Mouse (Mus musculus) midbrain, embryonic 11.5 days (tissue): ENCODE data around the gene Sbf1. TPM values are rescaled to one million over a fixed set of nuclear protein-coding genes. Genes with fewer than 3 reads are reported as not detected.

Experiments used
- ATAC-seq: fragments of 200-750 bp; cut with Nextera tagmentation; 2 replicates; pipeline ENCODE4 v1.8.0; 2017; ENCODE audit warnings: moderate TSS enrichment, moderate library complexity; ENCODE audit not compliant: low FRiP score
- DNase-seq: peaks from one replicate; pipeline ENCODE4 v3.0.0; 2015; ENCODE audit warnings: low spot score; ENCODE audit errors: missing footprints
- H3K27ac ChIP-seq: fragments of 300-500 bp; sonication (generic); 2 replicates; pipeline ENCODE4 v1.5.1; 2014; ENCODE audit warnings: low read depth, low read length
- H3K27me3 ChIP-seq: fragments of 300-500 bp; sonication (generic); 2 replicates; pipeline ENCODE4 v1.6.1; 2014; ENCODE audit warnings: mild to moderate bottlenecking, low read length, moderate library complexity, mixed read lengths; ENCODE audit not compliant: control insufficient read depth, insufficient read depth
- H3K36me3 ChIP-seq: fragments of 300-500 bp; sonication (generic); 2 replicates; pipeline ENCODE4 v1.6.1; 2014; ENCODE audit warnings: mild to moderate bottlenecking, low read length, moderate library complexity, mixed read lengths; ENCODE audit not compliant: control insufficient read depth, insufficient read depth
- H3K4me1 ChIP-seq: fragments of 300-500 bp; sonication (generic); 2 replicates; pipeline ENCODE4 v1.6.1; 2014; ENCODE audit warnings: low read length; ENCODE audit not compliant: control insufficient read depth, insufficient read depth
- H3K4me2 ChIP-seq: fragments of 300-500 bp; sonication (generic); 2 replicates; pipeline ENCODE4 v1.6.1; 2014; ENCODE audit warnings: mild to moderate bottlenecking, moderate library complexity
- H3K4me3 ChIP-seq: fragments of 300-500 bp; sonication (generic); 2 replicates; pipeline ENCODE4 v1.5.1; 2014; ENCODE audit warnings: low read depth, low read length
- H3K9ac ChIP-seq: fragments of 300-500 bp; sonication (generic); 2 replicates; pipeline ENCODE4 v1.6.1; 2014; ENCODE audit warnings: low read length
- H3K9me3 ChIP-seq: fragments of 300-500 bp; sonication (generic); 2 replicates; pipeline ENCODE4 v1.6.1; 2016; ENCODE audit warnings: low read length; ENCODE audit not compliant: control insufficient read depth
- WGBS: fragments of 180-500 bp; shearing (Covaris S2); extraction: QIAGEN DNeasy Blood & Tissue Kit; methylation state at CpG from one replicate; pipeline ENCODE4 v1.1.7; 2014; 5-methylcytosine and 5-hydroxymethylcytosine counted together
- polyA plus RNA-seq: library from polyadenylated mRNA; unstranded; fragments of >200 nt; fragmentation: Nextera tagmentation; extraction: Ambion mirVana; gene quantifications from 2 replicates; pipeline ENCODE4 v1.2.1, GENCODE M21; 2014

Sbf1 gene
- polyA plus RNA-seq, 1 experiment from 2014 or later, result 53.3 TPM

DNA sequence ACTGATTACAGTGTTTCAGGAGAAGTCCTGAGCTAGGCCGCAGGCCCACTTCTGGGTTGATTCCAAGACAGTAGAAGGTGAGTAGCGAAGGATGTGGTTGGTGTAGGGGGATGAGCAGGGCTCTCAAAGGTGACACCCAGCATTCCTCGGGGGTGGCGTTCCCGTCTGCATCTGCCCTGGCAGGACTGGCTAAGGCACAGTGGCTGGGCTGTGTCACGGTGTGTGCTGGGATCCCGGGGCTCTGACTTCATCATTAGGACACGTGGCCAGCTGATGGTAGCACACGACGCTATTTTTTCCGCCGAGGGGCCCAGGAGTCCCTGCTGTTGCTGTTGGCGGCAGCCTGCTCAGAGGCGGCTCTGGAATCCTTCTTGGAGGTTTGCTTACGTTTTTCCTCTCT is 36.2 kb upstream of the Sbf1 start:
- no peak overlapping the region for H3K4me2 ChIP-seq
- DNase-seq, result peak; percentile 60
- H3K4me3 ChIP-seq, result no peak overlapping the region
- WGBS, result 88% methylated on average over 15 of the region's 15 CpGs
- no peak overlapping the region for H3K9ac ChIP-seq
- peaks cover 19% of the 10 kb centered on the region for H3K36me3 ChIP-seq
- no peak overlapping the region for H3K27ac ChIP-seq
- no peak for ATAC-seq
- no peaks in the 10 kb centered on the region for H3K9me3 ChIP-seq
- peaks cover 9% of the 10 kb centered on the region for H3K4me1 ChIP-seq
- H3K27me3 ChIP-seq, result no peaks in the 10 kb centered on the region

DNA sequence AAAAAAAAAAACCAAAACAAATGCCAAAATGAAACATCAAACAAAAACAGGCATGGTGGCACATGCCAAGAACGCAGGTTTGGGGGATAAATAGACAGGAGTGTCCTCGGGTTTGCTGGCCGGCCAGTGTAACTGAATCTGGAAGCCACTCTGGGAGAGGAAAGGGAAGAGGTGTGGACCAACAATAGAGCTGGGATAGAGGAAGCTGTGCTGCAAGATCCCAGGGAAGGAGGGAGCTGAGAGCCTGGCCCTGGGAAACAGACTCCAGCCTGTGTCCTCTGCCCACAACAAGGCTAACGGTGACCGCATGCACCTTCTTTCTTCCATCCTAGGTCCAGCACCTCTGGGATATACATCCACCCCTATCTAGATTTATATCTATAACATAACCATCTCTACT is 35.3 kb upstream of the Sbf1 start:
- DNase-seq (no peak), ATAC-seq (no peak)
- Histone ChIP-seq H3K27ac (no peak overlapping the region), H3K4me1 (peaks cover 9% of the 10 kb centered on the region), H3K4me2 (no peak overlapping the region), H3K36me3 (peaks cover 19% of the 10 kb centered on the region), H3K27me3 (no peaks in the 10 kb centered on the region), H3K4me3 (no peak overlapping the region), H3K9me3 (no peaks in the 10 kb centered on the region), H3K9ac (no peak overlapping the region)
- WGBS, result 89% methylated on average over 5 of the region's 5 CpGs

DNA sequence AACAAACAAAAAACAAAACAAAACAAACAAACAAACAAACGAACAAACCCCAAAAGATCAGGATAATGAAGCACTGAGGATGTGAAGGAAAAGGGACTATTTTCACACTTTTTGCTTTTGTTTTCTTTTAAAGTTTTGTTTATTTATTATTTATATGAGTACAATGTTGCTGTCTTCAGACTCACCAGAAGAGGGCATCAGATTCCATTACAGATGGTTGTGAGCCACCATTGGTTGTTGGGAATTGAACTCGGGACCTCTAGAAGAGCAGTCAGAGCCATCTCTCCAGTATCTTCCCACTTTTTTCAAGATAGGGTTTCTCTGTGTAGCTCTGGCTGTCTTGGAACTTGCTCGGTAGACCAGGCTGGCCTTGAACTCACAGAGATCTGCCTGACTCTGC is 28.2 kb upstream of the Sbf1 start:
- no peaks in the 10 kb centered on the region for H3K9me3 ChIP-seq
- no peak overlapping the region for H3K27ac ChIP-seq
- no peaks in the 10 kb centered on the region for H3K4me1 ChIP-seq
- H3K4me3 ChIP-seq, result no peak overlapping the region
- 86% methylated on average over 3 of the region's 3 CpGs for WGBS
- no peaks in the 10 kb centered on the region for H3K27me3 ChIP-seq
- ATAC-seq (no peak), DNase-seq (no peak)
- no peak overlapping the region for H3K4me2 ChIP-seq
- H3K9ac ChIP-seq, result no peak overlapping the region
- no peaks in the 10 kb centered on the region for H3K36me3 ChIP-seq

DNA sequence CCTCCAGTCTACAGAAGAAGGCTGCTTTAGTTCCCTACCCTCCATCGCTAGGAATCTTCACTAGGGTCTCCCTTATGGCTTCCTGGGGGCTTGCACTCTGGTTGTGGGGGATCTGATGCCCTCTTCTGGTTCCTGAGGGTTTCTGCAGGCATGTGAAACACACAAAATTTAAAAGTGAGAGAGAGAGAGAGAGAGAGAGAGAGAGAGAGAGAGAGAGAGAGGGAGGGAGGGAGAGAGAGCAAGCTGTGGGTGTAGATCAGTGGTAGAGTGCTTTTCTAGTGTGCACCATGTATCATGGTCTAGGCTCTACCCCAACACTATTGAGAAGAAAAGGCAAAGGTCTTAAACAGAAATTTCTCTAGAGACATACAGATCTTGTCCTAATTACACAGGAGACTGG is 26.6 kb upstream of the Sbf1 start:
- no peaks in the 10 kb centered on the region for H3K4me1 ChIP-seq
- H3K4me2 ChIP-seq, result no peak overlapping the region
- H3K36me3 ChIP-seq, result no peaks in the 10 kb centered on the region
- WGBS, result 70% methylated on average over 1 of the region's 1 CpGs
- ATAC-seq, result no peak
- no peak overlapping the region for H3K4me3 ChIP-seq
- no peaks in the 10 kb centered on the region for H3K27me3 ChIP-seq
- H3K9ac ChIP-seq, result no peak overlapping the region
- DNase-seq, result no peak
- H3K9me3 ChIP-seq, result no peaks in the 10 kb centered on the region
- no peak overlapping the region for H3K27ac ChIP-seq

DNA sequence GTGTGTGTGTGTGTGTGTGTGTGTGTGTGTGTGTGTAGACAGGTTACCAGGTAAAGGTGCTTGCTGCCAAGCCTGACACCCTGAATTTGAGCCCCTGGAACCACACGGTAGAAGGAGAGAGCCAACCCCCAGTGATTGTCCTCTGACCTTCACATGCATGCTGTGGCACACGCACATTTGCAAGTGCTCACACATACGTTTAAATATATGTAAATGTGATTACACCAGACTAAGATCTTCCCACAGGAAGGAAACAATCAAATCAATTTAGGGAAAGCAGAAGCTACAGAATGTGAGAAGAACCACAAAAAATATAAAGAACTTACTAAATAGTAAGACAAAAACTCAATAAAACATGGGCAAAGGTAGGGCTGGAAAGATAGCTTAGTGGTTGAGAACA is 25.0 kb upstream of the Sbf1 start:
- DNase-seq, result no peak
- Histone ChIP-seq H3K4me3 (no peak overlapping the region), H3K4me1 (no peaks in the 10 kb centered on the region), H3K27ac (no peak overlapping the region), H3K9me3 (no peaks in the 10 kb centered on the region), H3K4me2 (no peak overlapping the region), H3K9ac (no peak overlapping the region), H3K27me3 (no peaks in the 10 kb centered on the region), H3K36me3 (no peaks in the 10 kb centered on the region)
- 87% methylated on average over 3 of the region's 3 CpGs for WGBS
- no peak for ATAC-seq

DNA sequence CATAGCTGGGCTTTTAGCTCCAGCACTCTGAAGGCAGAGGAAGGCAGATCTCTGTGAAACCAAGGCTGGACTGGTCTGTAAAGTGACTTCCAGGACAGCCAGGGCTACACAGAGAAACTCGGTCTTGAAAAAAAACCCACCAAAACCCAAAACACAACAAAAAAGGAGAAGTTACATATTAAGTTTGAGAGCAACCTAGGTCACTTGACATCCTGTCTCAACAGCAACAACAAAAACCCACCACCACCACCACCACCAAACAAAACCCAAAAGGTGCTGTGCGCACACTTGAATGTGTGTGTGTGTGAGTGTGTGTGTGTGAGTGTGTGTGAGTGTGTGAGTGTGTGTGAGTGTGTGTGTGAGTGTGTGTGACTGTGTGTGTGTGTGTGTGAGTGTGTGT is 24.6 kb upstream of the Sbf1 start:
- Histone ChIP-seq H3K9ac (no peak overlapping the region), H3K27ac (no peak overlapping the region), H3K27me3 (no peaks in the 10 kb centered on the region), H3K4me1 (no peaks in the 10 kb centered on the region), H3K36me3 (no peaks in the 10 kb centered on the region), H3K4me2 (no peak overlapping the region), H3K4me3 (no peak overlapping the region), H3K9me3 (no peaks in the 10 kb centered on the region)
- no peak for DNase-seq
- WGBS, result 90% methylated on average over 2 of the region's 2 CpGs
- no peak for ATAC-seq

DNA sequence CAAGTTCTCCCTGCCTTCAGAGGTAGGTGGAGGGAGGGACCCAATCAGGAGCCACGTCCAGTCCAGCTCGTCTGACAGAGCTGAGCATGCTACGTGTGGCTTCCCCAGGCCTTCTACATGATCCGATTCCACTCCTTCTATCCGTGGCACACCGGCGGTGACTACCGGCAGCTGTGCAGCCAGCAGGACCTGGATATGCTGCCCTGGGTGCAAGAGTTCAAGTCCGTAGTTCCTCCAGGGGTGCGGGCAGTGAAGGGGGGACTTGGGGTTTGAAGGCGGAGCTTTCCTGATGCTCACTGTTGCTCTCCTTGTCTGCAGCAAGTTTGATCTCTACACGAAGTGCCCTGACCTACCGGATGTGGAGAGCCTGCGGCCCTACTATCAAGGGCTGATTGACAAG is 21.3 kb upstream of the Sbf1 start:
- Histone ChIP-seq H3K9ac (no peak overlapping the region), H3K36me3 (no peaks in the 10 kb centered on the region), H3K4me3 (no peak overlapping the region), H3K9me3 (no peaks in the 10 kb centered on the region), H3K27ac (no peak overlapping the region), H3K4me2 (no peak overlapping the region), H3K4me1 (no peaks in the 10 kb centered on the region), H3K27me3 (no peaks in the 10 kb centered on the region)
- no peak for ATAC-seq
- DNase-seq, result no peak
- 90% methylated on average over 14 of the region's 14 CpGs for WGBS

DNA sequence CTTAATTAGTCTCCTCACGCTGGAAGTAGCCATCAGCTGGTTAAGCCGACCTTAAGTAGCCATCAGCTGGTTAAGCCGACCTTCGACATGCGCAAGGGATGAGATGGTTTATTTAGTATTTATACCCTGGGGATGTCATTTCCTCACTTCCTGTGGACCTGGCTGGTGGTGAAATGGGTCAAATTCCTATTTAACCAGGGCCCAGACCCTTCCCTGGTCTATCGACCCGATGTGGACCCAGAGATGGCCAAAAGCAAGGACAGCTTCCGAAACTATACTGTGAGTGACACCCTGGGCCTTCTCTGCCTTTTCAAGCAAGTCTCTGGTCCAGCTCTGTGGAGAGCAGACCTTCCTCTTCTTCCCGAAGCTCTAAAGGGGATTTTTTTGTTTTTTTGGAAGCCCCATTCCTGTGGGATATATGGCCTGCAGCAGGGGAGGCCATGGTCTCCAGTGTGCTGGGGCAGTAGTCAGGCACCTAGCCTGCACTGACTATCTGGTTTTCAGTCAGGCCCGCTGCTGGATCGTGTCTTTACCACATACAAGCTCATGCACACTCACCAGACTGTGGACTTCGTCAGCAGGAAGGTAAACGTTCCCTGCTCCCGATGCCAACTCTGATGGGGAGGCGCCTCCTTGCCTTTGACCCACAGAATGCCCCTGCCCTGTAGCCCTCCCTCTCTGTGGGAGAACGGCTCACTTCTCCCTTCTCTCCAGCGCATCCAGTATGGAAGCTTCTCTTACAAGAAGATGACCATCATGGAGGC is 19.8 kb upstream of the Sbf1 start:
- no peak overlapping the region for H3K4me3 ChIP-seq
- no peak overlapping the region for H3K9ac ChIP-seq
- 84% methylated on average over 17 of the region's 17 CpGs for WGBS
- H3K36me3 ChIP-seq, result no peaks in the 10 kb centered on the region
- H3K27ac ChIP-seq, result no peak overlapping the region
- H3K27me3 ChIP-seq, result no peaks in the 10 kb centered on the region
- no peak for ATAC-seq
- H3K9me3 ChIP-seq, result no peaks in the 10 kb centered on the region
- no peaks in the 10 kb centered on the region for H3K4me1 ChIP-seq
- DNase-seq, result no peak
- H3K4me2 ChIP-seq, result no peak overlapping the region

DNA sequence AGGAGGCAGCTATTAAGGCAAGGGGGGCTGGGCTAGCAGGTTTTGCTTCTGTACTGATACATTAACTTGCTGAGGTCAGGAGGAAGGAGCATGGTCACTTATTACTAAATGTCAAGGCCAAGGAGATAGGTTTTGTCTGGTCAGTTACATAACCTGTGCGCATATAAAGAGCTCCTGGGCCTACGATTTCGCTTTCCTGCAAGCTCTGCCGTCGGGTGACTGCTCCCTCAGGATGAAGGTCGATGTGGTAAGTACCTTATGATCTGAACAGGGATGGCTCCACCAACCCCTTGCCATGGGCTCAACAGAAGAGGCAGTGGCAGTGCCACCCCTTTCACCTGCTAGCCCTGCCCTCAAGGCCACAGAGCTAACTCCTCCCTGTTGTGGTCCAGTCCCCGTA is 19.2 kb upstream of the Sbf1 start, which contains the start of gene Miox:
Gene Miox (plus strand): TSS at position 128 of the 400 bp plus-strand sequence.
- no peaks in the 10 kb centered on the region for H3K27me3 ChIP-seq
- no peak within 1 kb of the TSS for H3K4me3 ChIP-seq
- no peak within 1 kb of the TSS for H3K27ac ChIP-seq
- H3K9me3 ChIP-seq, result no peaks in the 10 kb centered on the region
- H3K9ac ChIP-seq, result no peak within 1 kb of the TSS
- DNase-seq (no peak), ATAC-seq (no peak)
- WGBS, result 89% methylated on average over 7 of the region's 7 CpGs
- no peaks in the 10 kb centered on the region for H3K4me1 ChIP-seq
- H3K4me2 ChIP-seq, result no peak within 1 kb of the TSS
- H3K36me3 ChIP-seq, result no peaks in the 10 kb centered on the region
